In the genomic region with DNA sequence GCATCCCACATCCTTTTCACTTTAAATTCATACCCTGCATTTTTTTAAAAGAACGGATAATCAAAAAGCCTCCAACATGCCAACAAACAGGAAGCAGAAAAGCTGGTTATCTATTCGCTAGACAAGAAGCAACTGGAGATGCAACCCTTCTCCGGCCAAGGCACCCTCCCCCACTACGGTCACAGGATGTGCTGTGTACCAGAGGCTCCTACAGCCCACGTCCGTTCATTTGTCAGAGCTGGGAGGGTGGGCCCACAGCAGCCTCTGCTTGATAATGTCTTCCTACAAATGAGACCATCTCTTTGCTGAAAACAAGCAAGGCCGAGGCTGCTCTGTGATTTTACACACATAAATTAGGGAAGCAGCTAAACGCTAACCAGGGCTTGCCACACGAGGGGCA, we compare ENCODE assay signal across 7 mouse cellular contexts.
DNase-seq lines count a peak whose midpoint lies in the region; ATAC-seq and TF ChIP-seq lines count a peak whose summit lies in the region.

No protein-coding gene starts in this region.

- peak; percentile 62 for DNase-seq in urinary bladder, postnatal 14 days (ENCODE audit: low spot score)
- DNase-seq in urinary bladder, postnatal 10 days (ENCODE audit: low spot score), result no peak
- peak; percentile 32 to 48 for DNase-seq in kidney, postnatal 36 days
- peak; percentile 24 for DNase-seq in midbrain, postnatal 0 days (ENCODE audit: low spot score)
- no peak for DNase-seq in right cerebral cortex, postnatal 4 days
- DNase-seq in thymus, adult 18-20 months, result no peak

- no peak overlapping the region for H3K4me3 ChIP-seq in heart, embryonic 14.5 days (ENCODE audit: control insufficient read depth in 1 of 2, insufficient read depth in 1 of 2, low read depth in 1 of 2, low read length in 2 of 2)
- H3K4me3 ChIP-seq in midbrain, postnatal 0 days (ENCODE audit: low read depth, low read length), result no peak overlapping the region

- WGBS in heart, embryonic 14.5 days, result 40% methylated on average over 9 of the region's 9 CpGs
- WGBS in midbrain, postnatal 0 days, result 40% methylated on average over 9 of the region's 9 CpGs

- H3K4me1 ChIP-seq in heart, embryonic 14.5 days (ENCODE audit: control insufficient read depth in 2 of 2, insufficient read depth in 2 of 2, low read length in 2 of 2), result peaks cover 11 to 22% of the 10 kb centered on the region in 2 experiments
- 0 out of 2 replicates have a peak, but pooled peaks cover 2% of the 10 kb centered on the region for H3K4me1 ChIP-seq in midbrain, postnatal 0 days (ENCODE audit: insufficient read depth, low read length)

- H3K27ac ChIP-seq in heart, embryonic 14.5 days (replicated peaks in 1 of 2; ENCODE audit: control insufficient read depth in 1 of 2, insufficient read depth in 1 of 2, low read depth in 2 of 2, low read length in 2 of 2), result peak overlapping the region; percentile 2 to 51; a peak in 2 of 4 replicates
- H3K27ac ChIP-seq in midbrain, postnatal 0 days (ENCODE audit: low read depth, low read length), result no peak overlapping the region

- H3K9me3 ChIP-seq in heart, embryonic 14.5 days (ENCODE audit: control insufficient read depth, low read length), result no peaks in the 10 kb centered on the region
- H3K9me3 ChIP-seq in midbrain, postnatal 0 days (ENCODE audit: low read length), result no peaks in the 10 kb centered on the region

- no peaks in the 10 kb centered on the region for H3K36me3 ChIP-seq in heart, embryonic 14.5 days (ENCODE audit: control insufficient read depth, insufficient read depth, low read length)
- H3K36me3 ChIP-seq in midbrain, postnatal 0 days (ENCODE audit: insufficient read depth, low read length), result no peaks in the 10 kb centered on the region

- ATAC-seq in heart, embryonic 14.5 days (ENCODE audit: insufficient number of reproducible peaks, insufficient read depth, low FRiP score, low read depth), result no peak
- ATAC-seq in midbrain, postnatal 0 days (ENCODE audit: low FRiP score), result no peak

- TF ChIP-seq CTCF in midbrain, postnatal 0 days (IDR thresholded peaks at IDR 0.05), result no peak

- H3K9ac ChIP-seq in heart, embryonic 14.5 days (ENCODE audit: low read length), result no peak overlapping the region
- no peak overlapping the region for H3K9ac ChIP-seq in midbrain, postnatal 0 days (replicated peaks; ENCODE audit: low read length, poor library complexity, severe bottlenecking)

- peak overlapping the region; percentile 40 for H3K4me2 ChIP-seq in heart, embryonic 14.5 days (ENCODE audit: low read length)
- no peak overlapping the region for H3K4me2 ChIP-seq in midbrain, postnatal 0 days (ENCODE audit: low read depth, low read length, poor library complexity, severe bottlenecking)

- no peaks in the 10 kb centered on the region for H3K27me3 ChIP-seq in heart, embryonic 14.5 days (ENCODE audit: control insufficient read depth, insufficient read depth, low read length)
- H3K27me3 ChIP-seq in midbrain, postnatal 0 days (ENCODE audit: insufficient read depth, low read length), result no peaks in the 10 kb centered on the region

Comparison
In these comparisons a context has a peak if more than half of its experiments do, and no peak if none do; other contexts are left out.
1. DNase-seq: peak in urinary bladder, postnatal 14 days (single experiment), kidney, postnatal 36 days (2 of 2) and midbrain, postnatal 0 days (single experiment); none in urinary bladder, postnatal 10 days (single experiment), right cerebral cortex, postnatal 4 days (single experiment) and thymus, adult 18-20 months (0 of 2).